Mouse (Mus musculus) CH12.LX (cell line): ENCODE measurements around the gene Fan1.

Source experiments
- CHD2 ChIP-seq: IDR thresholded peaks from 2 replicates; pipeline ENCODE4 v1.6.1; 2011; ENCODE audit warnings: low read length, improper control_type of control experiment
- CTCF ChIP-seq, 2 experiments: IDR thresholded peaks in 1 of 2; conservative IDR thresholded peaks in 1 of 2; 2 replicates each; pipeline ENCODE4 v1.5.1; 2011 to 2012; ENCODE audit warnings: low read depth in 2 of 2, low read length in 2 of 2, improper control_type of control experiment in 1 of 2, inconsistent platforms in 1 of 2, mild to moderate bottlenecking in 1 of 2, moderate library complexity in 1 of 2
- HCFC1 ChIP-seq: IDR thresholded peaks from 2 replicates; pipeline ENCODE4 v1.6.1; 2012; ENCODE audit warnings: low read depth, mild to moderate bottlenecking, inconsistent platforms, low read length, improper control_type of control experiment
- KAT2A ChIP-seq: IDR thresholded peaks from 2 replicates; pipeline ENCODE4 v1.6.1; 2012; ENCODE audit warnings: low read length, improper control_type of control experiment, inconsistent platforms; ENCODE audit not compliant: insufficient replicate concordance
- MEF2A ChIP-seq: IDR thresholded peaks from 2 replicates; pipeline ENCODE4 v1.6.1; 2014; ENCODE audit warnings: low read depth, mild to moderate bottlenecking, inconsistent platforms, low read length, improper control_type of control experiment, borderline replicate concordance
- POLR2A ChIP-seq: IDR thresholded peaks from 2 replicates; pipeline ENCODE4 v1.6.1; 2011; ENCODE audit warnings: low read depth, mild to moderate bottlenecking, improper control_type of control experiment, low read length
- POLR2AphosphoS2 ChIP-seq: IDR thresholded peaks from 2 replicates; pipeline ENCODE4 v1.6.1; 2011; ENCODE audit warnings: low read depth, low read length, improper control_type of control experiment
- RAD21 ChIP-seq: IDR thresholded peaks from 2 replicates; pipeline ENCODE4 v1.6.1; 2011; ENCODE audit warnings: low read depth, mild to moderate bottlenecking, low read length, improper control_type of control experiment, moderate library complexity
- RCOR1 ChIP-seq: conservative IDR thresholded peaks from 2 replicates; pipeline ENCODE4 v1.6.1; 2012; ENCODE audit warnings: low read depth, mild to moderate bottlenecking, inconsistent platforms, low read length, improper control_type of control experiment
- SIN3A ChIP-seq: IDR thresholded peaks from 2 replicates; pipeline ENCODE4 v1.6.1; 2012; ENCODE audit warnings: low read length, improper control_type of control experiment, inconsistent platforms
- UBTF ChIP-seq: IDR thresholded peaks from 2 replicates; pipeline ENCODE4 v1.6.1; 2012; ENCODE audit warnings: low read depth, mild to moderate bottlenecking, inconsistent platforms, low read length, improper control_type of control experiment, moderate library complexity
- ZKSCAN1 ChIP-seq: IDR thresholded peaks from 2 replicates; pipeline ENCODE4 v1.6.1; 2012; ENCODE audit warnings: low read depth, inconsistent platforms, low read length, improper control_type of control experiment, borderline replicate concordance

GRCm38 (mm10) chr7:64326892-64327291, 47.0 kb downstream of the Fan1 start:
- TF ChIP-seq CHD2 (no peak), CTCF (conservative IDR thresholded peaks at IDR 0.05 in 1 of 2, IDR thresholded peaks at IDR 0.05 in 1 of 2; ENCODE audit: low read depth in 2 of 2, low read length in 2 of 2) (peak; percentile 51 to 80; a peak in 3 of 4 replicates), KAT2A (no peak), SIN3A (no peak), POLR2A (no peak), ZKSCAN1 (no peak), HCFC1 (no peak), POLR2AphosphoS2 (no peak), RAD21 (peak; percentile 61), RCOR1 (no peak), MEF2A (no peak), UBTF (no peak)
